Mouse (Mus musculus) frontal cortex, postnatal 14 days (tissue): ENCODE data around the gene Gpx2.
A peak's percentile ranks its signal among the peaks of the same experiment; 100 is the strongest.
"Not testable (repeated sequence)": the region's sequence is repeated elsewhere in the genome, so short reads cannot be mapped to it uniquely, and the experiment has no call there.

Experiments used
- DNase-seq, 2 experiments: peaks; one replicate each; pipeline ENCODE4 v3.0.0; 2022; ENCODE audit warnings: low spot score in 2 of 2

Gene Gpx2

DNA sequence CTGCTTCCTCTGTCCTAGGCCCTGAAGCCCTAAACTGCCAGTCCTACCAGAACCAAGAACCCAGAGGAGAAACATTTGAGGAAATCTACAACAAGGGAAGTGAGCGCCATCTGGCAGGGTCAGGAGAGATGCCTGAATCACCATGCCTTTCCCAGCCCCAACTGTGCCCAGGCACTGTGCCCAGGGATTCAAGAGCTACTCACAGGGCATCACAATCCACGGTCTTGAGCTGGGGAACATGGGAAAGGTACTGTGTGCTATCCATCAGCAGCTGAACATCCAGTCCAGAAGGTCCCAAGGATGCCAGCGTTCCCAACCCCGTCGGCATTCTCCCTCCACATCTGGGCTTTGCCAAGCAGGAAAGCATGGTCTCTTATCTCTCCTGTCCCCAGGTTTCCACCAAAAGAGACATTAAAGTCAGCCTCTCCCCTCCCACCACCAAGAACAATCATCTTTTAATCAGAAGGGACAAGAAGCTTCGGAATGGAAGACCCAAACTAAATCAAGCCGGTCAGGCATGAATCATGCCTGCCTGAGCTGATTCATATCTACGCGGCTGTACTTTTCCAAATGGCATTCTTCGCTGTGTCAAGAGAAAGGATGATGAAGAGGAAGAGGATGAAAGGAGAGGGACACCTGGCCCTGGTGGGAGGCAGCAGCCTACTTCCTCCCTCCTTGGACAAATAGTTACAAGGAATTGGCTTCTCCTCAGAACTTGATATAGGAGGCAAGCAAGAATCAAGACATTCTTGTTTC, 9.9 kb upstream of the Gpx2 start:
- DNase-seq, result no peak

DNA sequence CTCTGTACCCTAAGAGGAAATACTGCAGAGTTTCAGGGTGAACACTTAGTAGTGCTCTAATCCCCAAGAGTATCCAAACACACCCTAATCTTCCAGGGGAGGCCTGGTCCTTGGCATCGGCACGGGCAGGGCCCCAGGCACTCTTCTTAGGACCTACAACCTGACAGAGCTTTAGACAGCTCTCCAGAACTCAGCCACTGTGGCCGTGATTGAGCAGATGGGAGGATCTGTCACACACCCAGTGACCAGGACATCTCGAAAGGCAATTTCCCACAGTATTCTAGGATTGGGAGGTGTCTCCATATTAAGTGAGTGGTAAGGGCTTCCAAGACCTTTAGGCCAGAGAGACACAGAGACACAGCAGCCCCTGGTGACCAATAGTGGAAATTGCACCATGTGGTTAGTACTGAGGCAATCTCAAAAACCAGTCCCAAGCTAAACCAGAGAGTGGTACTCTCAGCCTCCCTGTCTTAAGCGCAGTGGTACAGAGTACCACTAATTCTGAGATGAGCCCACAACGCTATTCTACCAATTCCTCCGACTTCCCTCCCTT, 8.4 kb upstream of the Gpx2 start:
- no peak for DNase-seq

DNA sequence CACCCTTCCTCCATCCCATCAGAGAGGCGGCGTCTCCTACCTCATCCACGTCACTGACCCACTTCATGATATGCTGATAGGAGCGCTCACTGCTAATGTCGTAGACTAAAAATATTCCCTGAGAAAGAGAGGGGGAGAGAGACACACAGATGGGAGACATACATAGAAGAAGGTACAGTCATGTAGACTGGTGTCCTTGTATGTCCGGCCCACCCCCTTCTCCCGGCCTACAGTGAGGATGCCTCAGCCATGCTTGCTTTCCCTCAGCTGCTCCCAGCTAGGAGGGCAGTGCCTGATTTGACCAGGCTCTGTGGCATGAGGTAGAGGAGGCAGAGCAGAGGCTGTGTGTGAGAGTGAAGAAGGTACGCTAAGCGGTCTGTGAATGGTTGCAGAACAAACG, 7.7 kb upstream of the Gpx2 start:
- DNase-seq, result no peak

DNA sequence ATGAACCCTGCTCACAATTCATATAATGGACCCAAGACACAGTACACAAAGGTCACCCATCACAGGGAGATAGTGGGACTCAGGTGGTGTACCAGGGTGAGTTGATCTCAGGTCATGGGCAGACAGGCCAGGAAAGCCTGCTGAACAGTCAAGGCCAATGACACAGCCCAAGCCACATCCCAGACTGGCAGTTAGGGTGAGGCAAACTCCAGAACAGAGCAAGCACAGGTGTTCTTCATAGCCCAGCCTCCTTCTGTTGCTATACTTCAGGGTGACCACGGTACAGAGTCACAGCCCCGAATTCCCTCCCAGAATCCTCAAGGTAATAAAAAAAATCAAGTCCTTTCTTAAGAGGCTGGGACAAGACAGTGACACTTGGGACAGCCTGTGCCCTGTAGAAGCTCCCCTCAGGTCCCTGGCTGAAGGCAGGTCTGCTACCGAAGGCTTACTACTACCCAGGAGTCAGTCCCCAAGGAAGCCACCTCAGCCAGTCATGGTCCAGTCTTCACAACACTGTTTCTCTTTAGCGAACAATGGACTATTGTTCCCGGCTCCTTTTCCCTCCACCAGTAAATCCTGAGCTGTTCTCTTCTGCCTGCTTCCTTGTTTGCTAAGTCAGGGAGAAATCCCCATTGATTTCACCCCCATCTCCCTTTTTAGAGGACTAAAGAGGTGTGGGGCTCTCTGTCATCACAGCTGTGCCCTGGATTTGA, 2.8 kb upstream of the Gpx2 start:
- no peak for DNase-seq

DNA sequence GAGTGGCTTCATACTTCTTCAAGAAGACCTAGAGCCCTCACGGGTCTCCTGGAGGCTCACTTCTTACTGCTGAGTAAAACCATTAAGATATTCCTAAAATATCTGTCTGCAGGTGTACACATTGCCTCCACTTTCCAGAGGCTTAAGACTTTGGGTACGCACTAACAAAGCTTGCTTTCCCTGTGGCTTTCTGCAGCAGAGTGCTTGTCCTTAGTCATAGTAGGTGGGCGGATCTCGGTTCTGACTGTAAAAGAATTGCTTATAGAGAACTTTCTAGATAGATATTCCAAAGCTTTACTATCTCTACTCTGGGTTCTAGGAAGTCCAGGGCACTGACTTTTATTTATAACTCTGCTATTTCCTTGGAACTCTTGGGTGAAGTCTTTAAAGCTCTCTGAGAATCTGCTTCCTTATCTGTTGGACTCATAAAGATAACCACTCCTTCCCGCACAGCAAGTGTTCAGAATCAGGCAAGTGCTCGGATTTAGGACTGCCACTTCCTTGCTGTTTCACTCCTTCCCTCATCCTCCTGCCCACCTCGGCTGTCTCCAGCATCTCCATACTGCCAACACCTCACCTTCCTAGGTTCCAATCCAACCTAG, 1.7 kb upstream of the Gpx2 start:
- no peak for DNase-seq

DNA sequence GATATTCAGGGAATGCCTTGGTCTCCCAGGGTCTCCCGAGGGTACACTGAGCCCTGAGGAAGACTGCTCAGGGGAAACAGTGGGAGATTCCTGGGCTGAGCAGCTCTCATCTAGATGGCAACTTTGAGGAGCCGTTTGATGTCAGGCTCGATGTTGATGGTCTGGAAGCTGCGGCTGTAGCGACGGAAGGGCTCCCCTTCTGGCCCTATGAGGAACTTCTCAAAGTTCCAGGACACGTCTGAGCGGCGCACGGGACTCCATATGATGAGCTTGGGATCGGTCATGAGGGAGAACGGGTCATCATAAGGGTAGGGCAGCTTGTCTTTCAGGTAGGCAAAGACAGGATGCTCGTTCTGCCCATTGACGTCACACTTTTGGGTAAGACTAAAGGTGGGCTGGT, 2.8 kb downstream of the Gpx2 start:
- not testable (repeated sequence) for DNase-seq

DNA sequence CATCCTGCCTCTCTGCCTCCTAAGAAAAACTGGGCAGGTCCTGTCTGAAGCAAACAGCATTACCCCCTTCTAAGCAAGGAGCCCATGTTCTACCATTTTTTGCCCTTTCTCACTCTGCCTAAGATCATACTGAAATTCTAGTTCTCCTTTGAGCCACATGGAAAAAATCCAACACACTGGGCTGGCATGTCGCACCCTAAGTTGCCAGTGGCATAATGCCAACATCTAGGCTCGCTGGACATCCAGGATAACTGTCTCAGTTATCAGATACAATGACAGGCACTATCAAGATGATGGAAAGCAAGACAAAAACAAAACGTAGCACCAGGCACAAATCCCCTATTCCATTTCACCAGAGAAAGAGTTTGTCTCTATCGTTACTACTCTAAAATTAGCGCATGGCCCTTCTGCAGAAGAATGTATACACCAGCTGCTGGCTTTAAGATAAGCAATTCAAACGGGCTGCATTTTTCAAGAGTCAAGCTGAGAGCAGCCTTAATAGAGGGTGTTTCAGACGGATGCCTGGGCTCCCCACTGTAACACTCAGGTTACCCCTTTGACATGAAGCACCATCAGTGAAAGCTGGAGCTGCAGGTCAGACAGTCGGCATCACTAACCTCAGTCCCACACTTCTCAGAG, 4.8 kb downstream of the Gpx2 start:
- DNase-seq, result no peak

DNA sequence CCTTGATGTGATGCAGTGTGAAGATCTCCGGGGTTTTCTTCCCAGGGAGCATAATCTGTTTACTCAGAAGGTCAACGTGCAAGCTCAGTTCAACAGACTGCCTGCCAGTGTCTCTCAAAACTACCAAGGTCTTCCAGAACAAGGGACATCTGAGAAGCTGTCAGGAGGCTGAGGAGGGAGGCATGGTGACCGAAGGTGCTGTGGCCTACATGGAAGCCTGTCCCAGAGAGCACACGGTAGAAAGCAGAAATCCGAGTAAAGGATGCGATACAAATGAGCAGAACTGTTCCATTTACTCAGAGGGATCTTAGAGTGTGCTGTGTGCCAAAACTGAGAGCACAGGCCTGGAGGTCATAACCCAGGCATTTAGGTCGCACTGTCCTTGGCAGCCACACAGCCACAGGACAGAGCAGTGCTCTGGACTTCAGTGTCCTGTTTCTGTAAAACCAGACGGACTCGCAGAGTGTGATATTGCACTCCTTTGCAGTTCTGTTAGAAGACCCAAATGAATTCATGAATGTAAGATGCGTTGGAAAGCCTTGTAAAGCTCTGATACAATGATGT, 11.2 kb downstream of the Gpx2 start:
- DNase-seq, result no peak

DNA sequence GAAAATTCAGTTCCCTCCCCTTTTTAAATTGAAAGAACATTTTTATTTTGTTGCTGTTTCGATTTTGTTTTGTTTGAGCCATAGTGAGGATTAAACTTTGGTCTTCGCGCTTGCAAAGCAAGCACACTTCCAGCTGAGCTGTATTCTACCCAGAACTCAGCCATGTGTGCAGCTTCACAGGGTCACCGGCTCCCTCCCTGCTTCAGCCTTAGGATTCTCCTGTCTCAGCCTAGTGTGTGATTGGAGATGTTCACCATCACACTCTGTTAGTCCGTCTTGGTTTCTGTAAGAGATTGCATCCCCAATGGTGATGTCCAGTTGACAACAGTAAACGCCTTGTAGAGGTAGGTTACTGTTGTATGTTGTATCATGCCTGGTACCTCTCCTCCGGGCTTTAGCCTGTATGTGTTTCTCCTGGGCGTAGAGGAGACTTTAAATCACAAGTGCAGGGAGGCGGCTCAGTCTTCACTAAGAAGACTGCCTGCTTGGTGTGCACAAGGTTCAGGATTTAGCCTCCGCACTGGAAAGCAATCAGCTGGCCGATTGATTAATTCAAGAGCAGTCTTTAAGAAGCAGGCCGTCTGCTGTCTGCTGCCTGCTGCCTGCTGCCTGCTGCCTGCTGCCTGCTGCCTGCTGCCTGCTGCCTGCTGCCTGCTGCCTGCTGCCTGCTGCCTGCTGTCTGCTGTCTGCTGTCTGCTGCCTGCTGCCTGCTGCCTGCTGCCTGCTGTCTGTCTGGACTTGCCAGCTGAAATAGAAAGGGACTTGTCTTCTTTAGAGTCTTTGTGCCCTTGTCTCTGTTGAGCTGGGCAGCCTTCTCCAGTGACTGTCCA, 14.5 kb downstream of the Gpx2 start:
- no peak for DNase-seq

DNA sequence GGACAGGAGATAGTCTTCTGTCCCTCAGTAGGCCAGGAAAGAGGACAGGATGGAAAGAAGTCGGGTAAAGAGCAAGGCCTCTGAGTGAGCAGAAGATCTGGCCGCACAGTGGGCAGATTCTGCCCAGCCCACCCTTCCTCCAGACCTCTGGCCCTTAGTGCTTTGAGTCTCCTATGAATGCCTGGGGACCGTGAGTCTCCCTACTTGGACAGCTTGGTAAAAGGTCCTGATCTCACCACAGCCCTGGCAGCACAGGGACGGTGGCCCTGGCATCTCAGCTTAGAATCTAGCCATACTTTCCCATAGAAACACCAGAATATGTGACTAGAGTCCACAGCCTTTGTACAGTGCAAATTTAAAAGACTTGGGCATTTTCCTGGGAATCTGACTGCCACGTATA, 15.4 kb downstream of the Gpx2 start:
- DNase-seq, result no peak

DNA sequence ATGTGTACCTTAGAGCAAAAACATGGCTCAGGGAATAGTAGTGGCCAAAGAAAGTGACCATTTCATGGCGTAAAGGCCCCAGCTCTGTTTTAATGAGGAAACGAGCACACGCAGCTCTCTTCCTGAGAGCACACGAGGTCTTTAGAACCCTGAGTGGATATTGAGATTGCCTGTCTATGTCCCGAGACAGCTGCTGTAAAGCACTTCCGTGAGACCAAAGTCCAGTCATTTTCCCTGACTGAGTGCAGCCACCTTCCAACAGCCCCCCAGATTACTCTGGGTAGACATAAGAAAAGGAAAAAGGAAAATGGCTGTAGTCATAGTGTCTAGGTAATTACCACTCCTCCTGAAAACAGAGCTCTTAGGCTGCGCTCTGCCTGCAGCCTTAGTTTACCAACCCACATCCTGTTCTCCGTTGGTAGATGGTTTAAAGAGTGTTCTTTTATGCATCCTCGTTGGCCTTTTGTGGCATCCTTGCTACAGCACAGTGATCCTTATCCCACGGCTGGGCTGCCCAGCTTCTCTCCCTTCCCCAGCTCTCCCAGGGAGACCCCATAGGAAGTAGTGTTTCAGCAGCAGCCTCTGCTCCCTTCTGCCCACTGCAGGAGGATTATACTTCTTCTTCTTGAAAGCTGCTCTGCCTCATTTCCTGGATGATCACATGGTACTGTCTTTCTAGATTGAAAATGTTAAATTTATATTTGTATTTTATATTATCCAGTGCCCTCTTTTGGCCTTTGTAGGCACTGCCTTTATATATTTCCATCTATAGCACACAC, 16.9 kb downstream of the Gpx2 start:
- DNase-seq, result no peak

DNA sequence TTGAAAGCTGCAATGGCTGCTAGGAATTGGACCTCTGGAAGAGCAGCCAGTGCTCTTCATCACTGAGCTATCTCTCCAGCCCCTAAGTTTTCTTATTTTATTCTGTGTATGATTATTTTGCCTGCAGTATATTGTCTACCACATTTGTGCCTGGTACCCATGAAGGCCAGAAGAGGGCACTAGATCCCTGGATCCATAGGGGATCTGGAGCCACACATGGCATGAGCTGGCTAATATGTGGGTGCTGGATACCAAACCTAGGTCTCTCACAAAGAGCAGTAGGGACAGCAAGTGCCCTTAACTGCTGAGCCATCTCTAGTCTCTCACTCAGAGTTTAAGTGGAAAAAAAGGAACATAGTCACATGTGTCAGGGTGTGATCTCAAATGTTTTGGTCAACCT, 17.5 kb downstream of the Gpx2 start:
- DNase-seq, result no peak

DNA sequence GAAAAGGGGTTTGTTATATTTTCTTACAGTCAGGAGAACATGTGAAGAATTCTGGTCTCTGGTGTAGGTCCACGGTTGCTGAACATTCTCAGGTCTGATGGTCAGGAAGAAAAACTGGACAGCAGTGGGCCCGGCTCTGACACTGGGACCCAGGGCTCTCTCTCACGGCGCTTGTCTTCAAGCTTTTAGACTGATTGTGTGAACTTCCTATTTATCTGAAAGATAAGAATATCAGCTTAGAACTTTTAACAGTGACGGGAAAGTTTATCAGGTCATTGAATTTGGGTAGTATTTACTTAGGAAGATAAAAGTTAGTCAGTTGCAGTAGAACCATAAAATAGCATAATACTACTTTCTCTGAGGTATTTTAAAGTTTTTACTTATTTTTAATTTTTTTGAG, 18.5 kb downstream of the Gpx2 start:
- no peak for DNase-seq

DNA sequence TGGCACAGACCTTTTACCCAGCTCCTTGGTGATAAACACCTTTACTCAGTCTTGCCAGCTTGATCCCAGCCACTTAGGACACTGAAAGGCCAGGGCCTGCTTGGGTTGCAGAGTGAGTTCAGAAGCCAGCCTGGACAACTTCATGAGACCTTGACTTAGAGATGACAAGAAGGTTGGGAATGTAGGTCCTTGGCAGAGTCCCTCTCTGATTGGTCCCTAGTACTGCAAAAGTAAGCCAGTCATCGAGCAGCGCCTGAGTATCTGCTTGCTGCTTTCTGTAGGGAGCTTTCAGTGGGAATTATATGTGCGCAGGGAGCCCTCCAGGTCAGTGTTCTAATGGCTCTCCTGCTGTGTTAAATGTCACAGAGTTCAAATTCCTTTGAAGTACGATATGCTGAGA, 20.2 kb downstream of the Gpx2 start:
- DNase-seq, result no peak

DNA sequence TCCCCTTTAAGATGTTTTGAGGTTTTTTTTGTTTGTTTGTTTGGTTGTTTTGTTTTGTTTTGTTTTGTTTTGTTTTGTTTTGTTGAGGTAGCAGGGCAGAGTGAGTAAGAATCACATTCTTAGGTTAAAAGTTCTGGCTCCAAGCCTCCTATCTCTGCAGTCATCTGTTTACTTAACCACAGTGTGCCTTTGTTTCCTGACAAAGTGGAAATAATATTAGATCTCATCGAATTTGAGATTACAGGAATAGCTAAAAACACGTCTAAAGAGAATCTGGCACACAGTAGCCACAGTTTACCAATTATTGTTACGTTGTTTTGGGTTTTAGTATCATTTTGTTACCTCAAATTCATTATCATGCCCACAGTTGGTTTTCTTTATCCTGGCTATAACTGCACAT, 20.7 kb downstream of the Gpx2 start:
- DNase-seq, result no peak

DNA sequence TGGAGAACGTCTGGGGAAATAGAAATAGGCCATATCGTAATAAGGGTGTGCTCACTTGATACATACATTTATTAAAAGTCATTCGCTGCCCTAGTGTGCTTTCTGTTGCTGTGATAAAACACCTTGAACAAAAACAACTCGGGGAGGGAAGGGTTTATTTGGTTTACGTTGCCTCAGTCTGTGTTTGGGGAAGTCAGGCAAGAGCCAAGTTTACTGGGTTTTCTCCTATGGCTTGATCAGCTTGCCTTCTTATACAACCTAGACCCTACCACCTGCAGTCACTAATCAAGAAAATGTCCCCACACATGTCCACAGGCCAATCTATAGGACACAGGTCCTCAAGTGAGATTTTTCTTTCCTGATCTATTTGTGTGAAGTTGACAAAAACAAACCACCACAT, 23.8 kb downstream of the Gpx2 start:
- no peak for DNase-seq

DNA sequence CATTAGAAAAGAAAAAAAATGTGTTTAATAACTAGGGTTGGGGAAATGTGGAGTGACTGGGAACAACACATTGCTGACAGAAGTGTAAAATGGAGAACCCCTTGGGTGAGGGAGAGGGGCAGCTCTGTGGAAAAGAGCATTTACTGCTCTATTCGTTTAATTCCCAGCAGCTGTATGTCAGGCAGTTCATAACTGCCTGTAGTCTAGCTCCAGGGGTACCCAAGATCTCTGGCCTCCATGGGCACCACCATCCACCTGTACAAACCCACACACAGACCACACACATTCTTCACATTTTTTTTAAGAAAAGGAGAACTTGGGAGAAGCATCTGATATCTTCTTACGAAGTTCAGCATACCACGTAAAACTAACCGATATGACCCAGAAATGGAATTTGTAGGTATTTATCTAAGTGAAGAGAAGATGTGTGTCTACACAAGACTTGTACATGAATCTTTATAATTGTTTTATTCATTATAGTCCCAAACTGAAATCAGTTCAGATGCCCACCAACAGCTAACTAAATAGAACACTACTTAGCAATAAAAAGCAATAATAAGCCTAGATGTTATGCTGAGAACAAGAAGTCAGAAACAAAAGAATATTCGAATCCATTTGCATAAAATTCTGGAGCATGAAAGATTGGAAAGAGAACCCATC, 24.4 kb downstream of the Gpx2 start:
- DNase-seq, result no peak

DNA sequence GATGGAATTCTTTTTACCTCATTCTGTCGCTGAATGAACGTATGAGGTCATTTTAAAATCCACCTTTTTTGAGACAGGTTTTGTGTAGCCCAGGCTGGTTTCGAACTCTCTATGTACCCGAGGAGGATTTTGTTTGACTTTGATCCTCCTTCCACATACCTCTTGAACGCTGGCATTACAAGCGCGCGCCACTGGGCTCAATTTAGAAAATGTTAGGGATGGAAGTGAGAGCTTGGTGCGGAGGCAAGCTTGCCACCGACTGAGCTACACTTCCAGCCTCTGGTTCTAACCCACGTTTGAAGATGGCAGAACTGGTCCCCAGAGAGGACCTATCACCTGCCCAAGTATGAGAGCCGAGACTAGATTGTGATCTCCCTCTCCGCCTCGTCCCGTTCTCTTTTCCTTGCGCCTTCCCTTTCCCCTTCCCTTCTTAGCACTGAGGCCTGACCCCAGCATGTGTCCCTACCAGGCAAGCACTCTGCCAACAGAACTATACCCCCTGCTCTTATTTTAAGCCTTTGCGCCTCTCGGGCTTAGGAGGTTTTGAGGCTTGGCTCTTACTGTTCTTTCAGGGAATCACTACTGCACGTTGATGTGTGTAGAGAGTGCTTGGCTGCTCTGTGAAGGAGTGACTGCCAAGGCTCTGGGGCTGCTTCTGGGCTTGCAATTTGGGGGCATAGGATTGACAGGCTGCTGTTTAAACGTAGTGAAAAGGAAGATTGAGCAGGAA, 29.3 kb downstream of the Gpx2 start:
- DNase-seq, result no peak

DNA sequence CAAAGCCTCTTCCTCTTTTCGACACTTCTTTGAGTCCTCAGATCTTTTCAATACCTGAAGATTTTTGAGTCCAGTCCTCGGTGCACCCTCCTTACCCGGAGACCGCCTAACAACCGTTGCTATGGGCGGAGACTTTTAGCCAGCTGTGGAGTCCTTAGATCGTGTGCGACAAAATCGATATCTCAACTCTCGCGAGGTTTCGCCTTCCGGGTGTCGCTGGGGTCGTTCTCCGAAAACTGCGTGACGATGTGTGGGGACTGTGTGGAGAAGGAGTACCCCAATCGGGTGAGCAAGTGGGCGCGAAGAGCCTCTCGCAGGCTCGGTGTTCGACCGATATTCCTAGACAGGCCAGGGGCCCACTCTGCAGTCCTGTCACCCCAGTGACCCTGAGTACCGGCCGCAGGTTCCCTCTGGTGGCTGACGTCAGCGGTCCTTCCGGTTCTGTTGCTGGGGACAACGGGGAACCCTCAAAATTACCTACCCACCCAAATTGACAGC, 30.0 kb downstream of the Gpx2 start, which contains the start of the genes Churc1 and Fntb:
Gene Churc1, plus strand, starts transcription at position 185 of the 498 bp plus-strand sequence.
Gene Fntb, plus strand, starts transcription at position 236 of the 498 bp plus-strand sequence.
- peak; percentile 80 to 82 for DNase-seq
